Mouse (Mus musculus) gastrocnemius, postnatal 4 days (tissue): ENCODE measurements around the gene Trove2. TPM values are rescaled to one million over a fixed set of nuclear protein-coding genes. Genes with fewer than 3 reads are reported as not detected.
A peak's percentile ranks its signal among the peaks of the same experiment; 100 is the strongest.

Experiments used
- DNase-seq, 2 experiments: peaks; one replicate each; pipeline ENCODE4 v3.0.0; 2021 to 2022; ENCODE audit warnings: low spot score in 2 of 2, mixed read lengths in 2 of 2
- long read RNA-seq, 2 experiments: library from polyadenylated mRNA; stranded (forward); transcript quantifications; one replicate each; pipeline ENCODE4 v2.0.0; 2021
- total RNA-seq, 2 experiments: library from RNA; stranded (reverse); gene quantifications; 2 replicates each; pipeline ENCODE4 v1.2.3; 2021

The Trove2 gene
- total RNA-seq, result 1 to 10 TPM; 6.9 to 8.2 TPM
- long read RNA-seq, experiment 1, full-length matches to known transcripts, result 2 of 4 reads
- long read RNA-seq, experiment 1, partial matches to known transcripts, result 0 of 4 reads
- long read RNA-seq, experiment 1, other reads (novel, unspliced or antisense), result 2 of 4 reads
- long read RNA-seq, experiment 2, partial matches to known transcripts, result 1 of 2 reads
- long read RNA-seq, experiment 2, other reads (novel, unspliced or antisense), result 1 of 2 reads

GRCm38 (mm10) chr1:143776446-143777411 lies at the start of gene Trove2, which contains the start of gene Uchl5:
TSS of gene Trove2 (minus strand) at chr1:143777068.
TSS of gene Uchl5 (plus strand) at chr1:143777272.
- peak; percentile 94 to 99 for DNase-seq

GRCm38 (mm10) chr1:143822677-143823076 lies 45.8 kb upstream of the Trove2 start:
- DNase-seq, result no peak

GRCm38 (mm10) chr1:143820096-143820877 lies 43.4 kb upstream of the Trove2 start:
- no peak for DNase-seq

GRCm38 (mm10) chr1:143813676-143814360 lies 37.0 kb upstream of the Trove2 start:
- peak; percentile 67 to 85 for DNase-seq

GRCm38 (mm10) chr1:143809062-143809461 lies 32.2 kb upstream of the Trove2 start:
- DNase-seq, result no peak

- no peak for DNase-seq
Measured at GRCm38 (mm10) chr1:143803537-143803936, 26.7 kb upstream of the Trove2 start.

GRCm38 (mm10) chr1:143788584-143789227 lies 11.8 kb upstream of the Trove2 start:
- DNase-seq, result peak in 1 of 2 experiments; percentile 13

- peak in 1 of 2 experiments; percentile 16 for DNase-seq
Measured at GRCm38 (mm10) chr1:143777558-143778218, 820 bp upstream of the Trove2 start.

- DNase-seq, result no peak
Measured at GRCm38 (mm10) chr1:143773909-143774308, 3.0 kb downstream of the Trove2 start.

GRCm38 (mm10) chr1:143773082-143773481 lies 3.8 kb downstream of the Trove2 start:
- no peak for DNase-seq

- DNase-seq, result no peak
Measured at GRCm38 (mm10) chr1:143770444-143771109, 6.3 kb downstream of the Trove2 start.

GRCm38 (mm10) chr1:143766238-143766637 lies 10.6 kb downstream of the Trove2 start:
- DNase-seq, result no peak

- no peak for DNase-seq
Measured at GRCm38 (mm10) chr1:143765801-143766200, 11.1 kb downstream of the Trove2 start.

GRCm38 (mm10) chr1:143764443-143764842 lies 12.4 kb downstream of the Trove2 start:
- no peak for DNase-seq

GRCm38 (mm10) chr1:143762159-143762558 lies 14.7 kb downstream of the Trove2 start:
- DNase-seq, result no peak

GRCm38 (mm10) chr1:143745871-143746270 lies 31.0 kb downstream of the Trove2 start:
- no peak for DNase-seq

- DNase-seq, result no peak
Measured at GRCm38 (mm10) chr1:143742186-143742585, 34.7 kb downstream of the Trove2 start.

GRCm38 (mm10) chr1:143741331-143741730 lies 35.5 kb downstream of the Trove2 start:
- no peak for DNase-seq

- no peak for DNase-seq
Measured at GRCm38 (mm10) chr1:143740581-143740980, 36.3 kb downstream of the Trove2 start.
